Mouse (Mus musculus): ENCODE data around the gene Phf23. TPM values are rescaled to one million over a fixed set of nuclear protein-coding genes. Genes with fewer than 3 reads are reported as not detected.
A peak's percentile ranks its signal among the peaks of the same experiment; 100 is the strongest.

The Phf23 gene
- polyA plus RNA-seq, 1 experiment from 2014 or later = 57.7 TPM

GRCm38 (mm10) chr11:69966006-69966859, 29.3 kb upstream of the Phf23 start:
- Histone ChIP-seq H3K4me3 (ENCODE audit: low read depth, low read length) (peak overlapping the region; percentile 34), H3K36me3 (replicated peaks; ENCODE audit: control insufficient read depth, insufficient read depth, low read depth, low read length) (no peaks in the 10 kb centered on the region; the same call in 1 of the 2 replicates), H3K9me3 (replicated peaks; ENCODE audit: control insufficient read depth, low read length) (no peaks in the 10 kb centered on the region), H3K4me1 (ENCODE audit: control insufficient read depth, insufficient read depth, low read length) (peaks cover 3% of the 10 kb centered on the region; the same call in 1 of the 2 replicates), H3K27ac (replicated peaks; ENCODE audit: low read depth, low read length) (0 out of 2 replicates have a peak overlapping the region, but pooled peaks have one; percentile 3), H3K27me3 (ENCODE audit: control insufficient read depth, insufficient read depth, low read length) (peaks cover 43% of the 10 kb centered on the region), H3K4me2 (ENCODE audit: low read depth, low read length) (peak overlapping the region; percentile 53), H3K9ac (replicated peaks; ENCODE audit: low read length) (peak overlapping the region; percentile 61)
- 3% methylated on average over 59 of the region's 59 CpGs for WGBS
- ATAC-seq (replicated peaks; ENCODE audit: insufficient number of reproducible peaks, low FRiP score, low TSS enrichment, low read depth) = no peak
- DNase-seq (ENCODE audit: low spot score) = peak; percentile 53

- peaks cover 43% of the 10 kb centered on the region for H3K27me3 ChIP-seq (ENCODE audit: control insufficient read depth, insufficient read depth, low read length)
- peak overlapping the region; percentile 61 for H3K9ac ChIP-seq (replicated peaks; ENCODE audit: low read length)
- H3K36me3 ChIP-seq (replicated peaks; ENCODE audit: control insufficient read depth, insufficient read depth, low read depth, low read length) = no peaks in the 10 kb centered on the region; the same call in none of the 2 replicates
- H3K4me1 ChIP-seq (ENCODE audit: control insufficient read depth, insufficient read depth, low read length) = peaks cover 3% of the 10 kb centered on the region; the same call in 1 of the 2 replicates
- ATAC-seq (replicated peaks; ENCODE audit: insufficient number of reproducible peaks, low FRiP score, low TSS enrichment, low read depth) (no peak), DNase-seq (ENCODE audit: low spot score) (no peak)
- H3K4me2 ChIP-seq (ENCODE audit: low read depth, low read length) = peak overlapping the region; percentile 53
- H3K27ac ChIP-seq (replicated peaks; ENCODE audit: low read depth, low read length) = 0 out of 2 replicates have a peak overlapping the region, but pooled peaks have one; percentile 3
- H3K9me3 ChIP-seq (replicated peaks; ENCODE audit: control insufficient read depth, low read length) = no peaks in the 10 kb centered on the region
- H3K4me3 ChIP-seq (ENCODE audit: low read depth, low read length) = peak overlapping the region; percentile 34
- WGBS = 41% methylated on average over 17 of the region's 17 CpGs
Measured at GRCm38 (mm10) chr11:69966860-69967517, 28.6 kb upstream of the Phf23 start.

- Histone ChIP-seq H3K9ac (replicated peaks; ENCODE audit: low read length) (no peak overlapping the region), H3K27me3 (ENCODE audit: control insufficient read depth, insufficient read depth, low read length) (peaks cover 35% of the 10 kb centered on the region), H3K27ac (replicated peaks; ENCODE audit: low read depth, low read length) (no peak overlapping the region), H3K9me3 (replicated peaks; ENCODE audit: control insufficient read depth, low read length) (no peaks in the 10 kb centered on the region), H3K4me1 (ENCODE audit: control insufficient read depth, insufficient read depth, low read length) (peaks cover 3% of the 10 kb centered on the region; the same call in 1 of the 2 replicates), H3K36me3 (replicated peaks; ENCODE audit: control insufficient read depth, insufficient read depth, low read depth, low read length) (no peaks in the 10 kb centered on the region; the same call in none of the 2 replicates), H3K4me3 (ENCODE audit: low read depth, low read length) (no peak overlapping the region), H3K4me2 (ENCODE audit: low read depth, low read length) (no peak overlapping the region)
- 81% methylated on average over 4 of the region's 4 CpGs for WGBS
- ATAC-seq (replicated peaks; ENCODE audit: insufficient number of reproducible peaks, low FRiP score, low TSS enrichment, low read depth) (no peak), DNase-seq (ENCODE audit: low spot score) (no peak)
Measured at GRCm38 (mm10) chr11:69968793-69969192, 26.8 kb upstream of the Phf23 start.

GRCm38 (mm10) chr11:69970222-69970621, 25.4 kb upstream of the Phf23 start:
- Histone ChIP-seq H3K4me1 (ENCODE audit: control insufficient read depth, insufficient read depth, low read length) (peaks cover 3% of the 10 kb centered on the region; the same call in 1 of the 2 replicates), H3K27me3 (ENCODE audit: control insufficient read depth, insufficient read depth, low read length) (peaks cover 21% of the 10 kb centered on the region), H3K4me3 (ENCODE audit: low read depth, low read length) (no peak overlapping the region), H3K9me3 (replicated peaks; ENCODE audit: control insufficient read depth, low read length) (no peaks in the 10 kb centered on the region), H3K27ac (replicated peaks; ENCODE audit: low read depth, low read length) (no peak overlapping the region), H3K36me3 (replicated peaks; ENCODE audit: control insufficient read depth, insufficient read depth, low read depth, low read length) (peaks cover 3% of the 10 kb centered on the region), H3K9ac (replicated peaks; ENCODE audit: low read length) (no peak overlapping the region), H3K4me2 (ENCODE audit: low read depth, low read length) (no peak overlapping the region)
- DNase-seq (ENCODE audit: low spot score) (no peak), ATAC-seq (replicated peaks; ENCODE audit: insufficient number of reproducible peaks, low FRiP score, low TSS enrichment, low read depth) (no peak)
- 81% methylated on average over 6 of the region's 6 CpGs for WGBS

- ATAC-seq (replicated peaks; ENCODE audit: insufficient number of reproducible peaks, low FRiP score, low TSS enrichment, low read depth) (no peak), DNase-seq (ENCODE audit: low spot score) (no peak)
- H3K9me3 ChIP-seq (replicated peaks; ENCODE audit: control insufficient read depth, low read length) = no peaks in the 10 kb centered on the region
- no peak overlapping the region for H3K4me3 ChIP-seq (ENCODE audit: low read depth, low read length)
- peaks cover 16% of the 10 kb centered on the region for H3K27me3 ChIP-seq (ENCODE audit: control insufficient read depth, insufficient read depth, low read length)
- H3K4me2 ChIP-seq (ENCODE audit: low read depth, low read length) = no peak overlapping the region
- peaks cover 3% of the 10 kb centered on the region; the same call in 1 of the 2 replicates for H3K4me1 ChIP-seq (ENCODE audit: control insufficient read depth, insufficient read depth, low read length)
- H3K36me3 ChIP-seq (replicated peaks; ENCODE audit: control insufficient read depth, insufficient read depth, low read depth, low read length) = peaks cover 3% of the 10 kb centered on the region
- 81% methylated on average over 3 of the region's 3 CpGs for WGBS
- no peak overlapping the region for H3K9ac ChIP-seq (replicated peaks; ENCODE audit: low read length)
- H3K27ac ChIP-seq (replicated peaks; ENCODE audit: low read depth, low read length) = no peak overlapping the region
Measured at GRCm38 (mm10) chr11:69970775-69971174, 24.8 kb upstream of the Phf23 start.

- Histone ChIP-seq H3K4me1 (ENCODE audit: control insufficient read depth, insufficient read depth, low read length) (no peaks in the 10 kb centered on the region), H3K4me3 (ENCODE audit: low read depth, low read length) (no peak overlapping the region), H3K4me2 (ENCODE audit: low read depth, low read length) (no peak overlapping the region), H3K9ac (replicated peaks; ENCODE audit: low read length) (no peak overlapping the region), H3K27me3 (ENCODE audit: control insufficient read depth, insufficient read depth, low read length) (no peaks in the 10 kb centered on the region), H3K9me3 (replicated peaks; ENCODE audit: control insufficient read depth, low read length) (no peaks in the 10 kb centered on the region), H3K36me3 (replicated peaks; ENCODE audit: control insufficient read depth, insufficient read depth, low read depth, low read length) (peaks cover 3% of the 10 kb centered on the region), H3K27ac (replicated peaks; ENCODE audit: low read depth, low read length) (no peak overlapping the region)
- WGBS = 89% methylated on average over 2 of the region's 2 CpGs
- DNase-seq (ENCODE audit: low spot score) (no peak), ATAC-seq (replicated peaks; ENCODE audit: insufficient number of reproducible peaks, low FRiP score, low TSS enrichment, low read depth) (no peak)
Measured at GRCm38 (mm10) chr11:69974907-69975306, 20.7 kb upstream of the Phf23 start.

- no peaks in the 10 kb centered on the region for H3K9me3 ChIP-seq (replicated peaks; ENCODE audit: control insufficient read depth, low read length)
- H3K4me3 ChIP-seq (ENCODE audit: low read depth, low read length) = no peak overlapping the region
- H3K27me3 ChIP-seq (ENCODE audit: control insufficient read depth, insufficient read depth, low read length) = no peaks in the 10 kb centered on the region
- 82% methylated on average over 4 of the region's 4 CpGs for WGBS
- no peak overlapping the region for H3K4me2 ChIP-seq (ENCODE audit: low read depth, low read length)
- H3K9ac ChIP-seq (replicated peaks; ENCODE audit: low read length) = no peak overlapping the region
- ATAC-seq (replicated peaks; ENCODE audit: insufficient number of reproducible peaks, low FRiP score, low TSS enrichment, low read depth) = no peak
- no peak for DNase-seq (ENCODE audit: low spot score)
- H3K4me1 ChIP-seq (ENCODE audit: control insufficient read depth, insufficient read depth, low read length) = no peaks in the 10 kb centered on the region
- peaks cover 3% of the 10 kb centered on the region for H3K36me3 ChIP-seq (replicated peaks; ENCODE audit: control insufficient read depth, insufficient read depth, low read depth, low read length)
- H3K27ac ChIP-seq (replicated peaks; ENCODE audit: low read depth, low read length) = no peak overlapping the region
Measured at GRCm38 (mm10) chr11:69976271-69976670, 19.3 kb upstream of the Phf23 start.

- 3% methylated on average over 16 of the region's 16 CpGs for WGBS
- Histone ChIP-seq H3K27me3 (ENCODE audit: control insufficient read depth, insufficient read depth, low read length) (no peaks in the 10 kb centered on the region), H3K9me3 (replicated peaks; ENCODE audit: control insufficient read depth, low read length) (no peaks in the 10 kb centered on the region), H3K9ac (replicated peaks; ENCODE audit: low read length) (peak overlapping the region; percentile 99), H3K4me1 (ENCODE audit: control insufficient read depth, insufficient read depth, low read length) (peaks cover 4% of the 10 kb centered on the region), H3K4me2 (ENCODE audit: low read depth, low read length) (peak overlapping the region; percentile 68), H3K36me3 (replicated peaks; ENCODE audit: control insufficient read depth, insufficient read depth, low read depth, low read length) (peaks cover 2% of the 10 kb centered on the region), H3K4me3 (ENCODE audit: low read depth, low read length) (peak overlapping the region; percentile 99), H3K27ac (replicated peaks; ENCODE audit: low read depth, low read length) (peak overlapping the region; percentile 99)
- no peak for DNase-seq (ENCODE audit: low spot score)
- no peak; the same call in 1 of the 2 replicates for ATAC-seq (replicated peaks; ENCODE audit: insufficient number of reproducible peaks, low FRiP score, low TSS enrichment, low read depth)
Measured at GRCm38 (mm10) chr11:69979827-69980195, 15.8 kb upstream of the Phf23 start.

Measured in embryonic facial prominence, embryonic 11.5 days (tissue).